Mouse (Mus musculus) limb, embryonic 14.5 days (tissue): ENCODE measurements around the gene Srsf6. TPM values are rescaled to one million over a fixed set of nuclear protein-coding genes. Genes with fewer than 3 reads are reported as not detected.

Source experiments
- ATAC-seq: fragments of 200-750 bp; cut with Nextera tagmentation; 2 replicates; pipeline ENCODE4 v1.8.0; 2017; ENCODE audit warnings: low read depth, moderate number of reproducible peaks, moderate TSS enrichment; ENCODE audit not compliant: low FRiP score
- DNase-seq: peaks from one replicate; pipeline ENCODE4 v3.0.0-alpha.2; 2015; ENCODE audit warnings: low spot score
- H3K27ac ChIP-seq: fragments of 300-500 bp; sonication (generic); replicated peaks from 2 replicates; pipeline ENCODE4 v1.5.1; 2014; ENCODE audit warnings: low read depth, mild to moderate bottlenecking, low read length, moderate library complexity, mixed read lengths
- H3K27me3 ChIP-seq: fragments of 300-500 bp; sonication (generic); 2 replicates; pipeline ENCODE4 v1.6.1; 2014; ENCODE audit warnings: low read length, mixed read lengths; ENCODE audit not compliant: control insufficient read depth, insufficient read depth
- H3K36me3 ChIP-seq: fragments of 300-500 bp; sonication (generic); 2 replicates; pipeline ENCODE4 v1.6.1; 2014; ENCODE audit warnings: mild to moderate bottlenecking, low read length, moderate library complexity, mixed read lengths; ENCODE audit not compliant: control insufficient read depth, insufficient read depth
- H3K4me1 ChIP-seq: fragments of 300-500 bp; sonication (generic); 2 replicates; pipeline ENCODE4 v1.6.1; 2014; ENCODE audit warnings: antibody characterized with exemption, low read length, mixed read lengths; ENCODE audit not compliant: control insufficient read depth, insufficient read depth
- H3K4me2 ChIP-seq: fragments of 300-500 bp; sonication (generic); replicated peaks from 2 replicates; pipeline ENCODE4 v1.6.1; 2014; ENCODE audit warnings: low read depth, mild to moderate bottlenecking, low read length, moderate library complexity; ENCODE audit not compliant: severe bottlenecking
- H3K4me3 ChIP-seq: fragments of 300-500 bp; sonication (generic); replicated peaks from 2 replicates; pipeline ENCODE4 v1.5.1; 2014; ENCODE audit warnings: low read length
- H3K9ac ChIP-seq: fragments of 300-500 bp; sonication (generic); 2 replicates; pipeline ENCODE4 v1.6.1; 2014; ENCODE audit warnings: mild to moderate bottlenecking, low read depth, low read length, moderate library complexity; ENCODE audit not compliant: severe bottlenecking
- H3K9me3 ChIP-seq: fragments of 300-500 bp; sonication (generic); 2 replicates; pipeline ENCODE4 v1.6.1; 2016; ENCODE audit warnings: low read length; ENCODE audit not compliant: control insufficient read depth
- POLR2A ChIP-seq: fragments of 200-500 bp; IDR thresholded peaks from 2 replicates; pipeline ENCODE4 v1.8.0; 2012; ENCODE audit warnings: inconsistent platforms, mild to moderate bottlenecking, moderate library complexity, borderline replicate concordance; ENCODE audit not compliant: insufficient read depth, insufficient read length; ENCODE audit errors: extremely low read depth
- WGBS: fragments of 180-500 bp; shearing (Covaris S2); extraction: QIAGEN DNeasy Blood & Tissue Kit; methylation state at CpG from one replicate; pipeline ENCODE4 v1.1.7; 2014; 5-methylcytosine and 5-hydroxymethylcytosine counted together
- polyA plus RNA-seq, 2 experiments: library from polyadenylated mRNA; depleted of rRNA in 1 of 2; stranded (reverse) in 1 of 2; unstranded in 1 of 2; fragments of >200 nt; fragmentation: Nextera tagmentation in 1 of 2; extraction: Ambion mirVana in 1 of 2; gene quantifications; 2 replicates each; pipeline versions ENCODE4 v1.2.1 to v1.2.3; 2012 to 2014

The Srsf6 gene
- polyA plus RNA-seq, 2 experiments = 197 to 535 TPM

DNA sequence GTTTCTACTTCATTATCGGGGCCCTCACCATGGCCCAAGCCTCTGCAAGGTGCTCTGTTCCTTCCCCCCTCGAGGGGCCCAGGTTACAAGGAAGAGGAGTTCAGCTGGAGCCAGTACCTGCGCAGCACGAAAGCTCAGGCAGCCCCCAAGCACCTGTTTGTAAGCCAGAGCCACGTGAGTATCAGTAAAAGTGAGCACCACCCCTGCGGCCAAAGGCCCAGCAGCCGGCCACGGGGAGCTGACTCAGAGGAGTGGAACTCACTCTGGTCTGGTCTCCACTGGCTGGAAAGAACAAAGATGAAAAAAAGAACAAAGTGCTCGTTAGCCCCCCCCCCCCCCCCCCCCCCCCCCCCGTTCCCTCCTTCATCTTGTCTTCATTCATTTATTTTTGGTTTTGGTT lies 30.0 kb downstream of the Srsf6 start:
- Histone ChIP-seq H3K27me3 (no peaks in the 10 kb centered on the region), H3K4me2 (no peak overlapping the region), H3K36me3 (no peaks in the 10 kb centered on the region), H3K9ac (no peak overlapping the region), H3K9me3 (no peaks in the 10 kb centered on the region), H3K4me3 (no peak overlapping the region), H3K27ac (no peak overlapping the region), H3K4me1 (no peaks in the 10 kb centered on the region)
- DNase-seq = no peak
- WGBS = 56% methylated on average over 8 of the region's 10 CpGs
- TF ChIP-seq POLR2A = no peak
- ATAC-seq = no peak

DNA sequence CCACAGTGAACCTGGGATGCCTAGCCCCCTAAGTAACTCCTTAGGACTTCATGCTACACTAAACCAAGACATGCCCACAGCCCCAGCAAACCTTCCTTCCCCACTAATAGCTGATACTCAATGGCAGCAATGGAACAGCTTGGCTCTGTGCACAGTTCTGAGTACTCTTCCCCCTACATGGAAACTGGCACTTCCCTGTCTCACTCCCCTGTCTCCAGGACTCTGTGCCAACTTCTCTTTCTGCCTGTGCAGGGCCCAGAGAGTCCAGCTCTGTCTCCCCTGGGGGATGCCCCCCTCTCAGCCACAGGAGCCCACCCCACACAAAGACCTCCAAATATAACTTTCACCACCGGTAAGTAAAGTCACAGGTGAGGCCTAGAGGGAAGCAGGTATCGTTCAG lies 35.4 kb downstream of the Srsf6 start:
- no peaks in the 10 kb centered on the region for H3K27me3 ChIP-seq
- TF ChIP-seq POLR2A = no peak
- DNase-seq = no peak
- no peaks in the 10 kb centered on the region for H3K4me1 ChIP-seq
- 82% methylated on average over 2 of the region's 2 CpGs for WGBS
- no peak overlapping the region for H3K27ac ChIP-seq
- no peak for ATAC-seq
- H3K9ac ChIP-seq = no peak overlapping the region
- no peak overlapping the region for H3K4me3 ChIP-seq
- no peaks in the 10 kb centered on the region for H3K36me3 ChIP-seq
- no peak overlapping the region for H3K4me2 ChIP-seq
- no peaks in the 10 kb centered on the region for H3K9me3 ChIP-seq

DNA sequence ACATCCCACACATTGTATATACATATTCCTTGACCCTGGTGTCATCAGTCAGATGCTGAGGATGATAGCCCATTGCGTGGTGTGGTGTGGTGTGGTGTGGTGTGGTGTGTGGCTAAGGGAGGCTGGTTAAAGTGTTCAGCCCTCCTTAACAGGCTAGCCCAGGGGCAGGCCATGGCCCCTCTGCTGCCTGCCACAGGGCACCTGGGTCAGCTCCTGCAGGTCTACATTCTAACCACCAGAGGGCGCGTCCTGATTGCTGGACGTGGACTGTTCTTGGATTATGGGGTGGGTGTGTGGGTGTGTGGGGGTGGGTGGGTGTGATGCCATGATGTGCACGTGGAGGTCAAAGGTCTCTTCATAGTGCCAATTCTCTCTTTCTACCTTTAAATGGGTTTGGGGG lies 37.0 kb downstream of the Srsf6 start:
- Histone ChIP-seq H3K27me3 (no peaks in the 10 kb centered on the region), H3K4me3 (no peak overlapping the region), H3K36me3 (no peaks in the 10 kb centered on the region), H3K4me1 (no peaks in the 10 kb centered on the region), H3K27ac (no peak overlapping the region), H3K4me2 (no peak overlapping the region), H3K9me3 (no peaks in the 10 kb centered on the region), H3K9ac (no peak overlapping the region)
- ATAC-seq (no peak), DNase-seq (no peak)
- WGBS = 10% methylated on average over 5 of the region's 5 CpGs
- TF ChIP-seq POLR2A = no peak

DNA sequence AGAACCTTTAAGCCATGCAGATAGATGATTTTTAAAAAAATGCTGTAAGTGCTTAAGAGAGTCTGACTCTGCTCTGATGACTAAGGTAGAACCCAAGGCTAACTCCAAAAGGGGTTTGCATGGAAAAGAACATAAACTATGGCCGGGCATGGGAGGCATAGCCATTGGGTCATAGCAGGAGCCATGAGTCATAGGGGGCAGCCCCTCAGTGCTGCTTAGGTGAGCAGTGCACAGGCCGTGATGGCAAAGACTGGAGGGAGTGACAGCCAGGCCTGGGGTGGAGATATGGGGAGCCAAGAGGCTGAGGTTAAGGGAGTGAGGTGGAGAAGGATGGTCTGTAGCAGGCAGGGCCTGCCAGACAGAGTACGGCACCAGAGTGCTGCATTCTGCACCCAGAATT lies 37.8 kb downstream of the Srsf6 start:
- ATAC-seq = no peak
- 80% methylated on average over 3 of the region's 3 CpGs for WGBS
- TF ChIP-seq POLR2A = no peak

DNA sequence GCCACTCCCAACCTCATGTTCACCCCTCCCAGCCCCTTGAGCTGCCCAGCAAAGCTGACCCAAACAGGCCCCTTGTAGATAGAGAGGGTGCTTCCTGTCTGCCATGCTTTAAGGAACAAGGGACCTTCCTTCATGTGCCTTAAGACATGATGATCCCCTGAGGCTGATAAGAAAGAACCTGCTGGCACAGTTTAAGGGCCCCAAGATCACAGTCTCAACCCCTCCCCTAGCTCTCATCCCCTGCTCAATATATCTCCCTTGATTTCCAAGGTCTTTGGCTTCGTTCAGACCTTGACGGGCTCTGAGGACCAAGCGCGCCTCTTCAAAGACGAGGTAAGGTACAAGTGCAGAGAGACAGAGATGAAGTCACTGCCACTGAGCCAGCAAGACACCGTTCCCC lies 39.6 kb downstream of the Srsf6 start:
- Histone ChIP-seq H3K9ac (no peak overlapping the region), H3K36me3 (no peaks in the 10 kb centered on the region), H3K9me3 (no peaks in the 10 kb centered on the region), H3K27ac (no peak overlapping the region), H3K27me3 (no peaks in the 10 kb centered on the region), H3K4me2 (no peak overlapping the region), H3K4me1 (no peaks in the 10 kb centered on the region), H3K4me3 (no peak overlapping the region)
- 84% methylated on average over 6 of the region's 6 CpGs for WGBS
- TF ChIP-seq POLR2A = no peak
- ATAC-seq (no peak), DNase-seq (no peak)

More for the DNA sequence above, 37.8 kb downstream of the Srsf6 start:
- Histone ChIP-seq H3K27ac (no peak overlapping the region), H3K9ac (no peak overlapping the region), H3K36me3 (no peaks in the 10 kb centered on the region), H3K4me1 (no peaks in the 10 kb centered on the region), H3K27me3 (no peaks in the 10 kb centered on the region), H3K4me3 (no peak overlapping the region), H3K9me3 (no peaks in the 10 kb centered on the region), H3K4me2 (no peak overlapping the region)
- no peak for DNase-seq

DNA sequence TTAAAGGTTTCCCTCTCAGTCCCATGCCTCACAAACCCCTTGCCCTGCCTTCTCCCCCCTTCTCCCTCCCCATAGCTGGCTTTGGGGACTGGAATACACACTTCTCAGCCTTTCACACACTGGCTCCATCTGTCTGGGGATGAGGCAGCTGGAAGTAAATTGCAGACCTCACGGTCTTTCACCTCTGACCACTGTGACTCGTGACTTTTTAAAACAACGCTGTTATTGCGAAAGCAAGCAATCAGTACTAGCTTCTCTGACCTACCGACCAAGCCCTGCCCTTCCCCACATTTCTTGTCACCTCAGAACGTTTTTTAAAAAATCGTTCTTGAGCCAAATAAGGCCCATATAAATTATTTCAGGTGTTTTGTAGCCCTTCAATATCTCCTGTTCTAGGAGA lies 41.4 kb downstream of the Srsf6 start:
- no peak for ATAC-seq
- Histone ChIP-seq H3K4me1 (no peaks in the 10 kb centered on the region), H3K36me3 (no peaks in the 10 kb centered on the region), H3K4me3 (no peak overlapping the region), H3K9ac (no peak overlapping the region), H3K4me2 (no peak overlapping the region), H3K27ac (no peak overlapping the region), H3K9me3 (no peaks in the 10 kb centered on the region), H3K27me3 (no peaks in the 10 kb centered on the region)
- TF ChIP-seq POLR2A = no peak
- 50% methylated on average over 7 of the region's 7 CpGs for WGBS
- DNase-seq = no peak
